Mouse (Mus musculus): ENCODE measurements around the gene Cnnm2. TPM values are rescaled to one million over a fixed set of nuclear protein-coding genes. Genes with fewer than 3 reads are reported as not detected.

Cnnm2 gene
- total and polyA plus RNA-seq, 3 experiments: 16.2 to 67.6 (median 27.1) TPM

- Histone ChIP-seq H3K4me3 (ENCODE audit: low read depth, low read length) (no peak overlapping the region), H3K27me3 (ENCODE audit: insufficient read depth, low read length) (no peaks in the 10 kb centered on the region), H3K9me3 (replicated peaks) (no peaks in the 10 kb centered on the region), H3K4me1 (ENCODE audit: insufficient read depth, low read depth, low read length) (peaks cover 73% of the 10 kb centered on the region), H3K36me3 (replicated peaks) (peaks cover 55% of the 10 kb centered on the region)
- TF ChIP-seq TAL1 (conservative IDR thresholded peaks at IDR 0.05; ENCODE audit: low read depth, low read length) (no peak), POLR2AphosphoS5 (IDR thresholded peaks at IDR 0.05; ENCODE audit: insufficient replicate concordance, low read depth, low read length) (no peak), GATA1 (IDR thresholded peaks at IDR 0.05; ENCODE audit: borderline replicate concordance, low read length) (no peak), GATA2 (IDR thresholded peaks at IDR 0.05; ENCODE audit: borderline replicate concordance, low read depth, low read length) (no peak), CTCF (IDR thresholded peaks at IDR 0.05; ENCODE audit: low read depth, low read length) (no peak)
- ATAC-seq (ENCODE audit: extremely low read depth, insufficient number of reproducible peaks, low FRiP score, poor library complexity, severe bottlenecking) (no peak), DNase-seq (ENCODE audit: low spot score) (no peak)
Observed at GRCm38 (mm10) chr19:46908977-46909376, 147.6 kb downstream of the Cnnm2 start.

- no peak for ATAC-seq (ENCODE audit: extremely low read depth, insufficient number of reproducible peaks, low FRiP score, poor library complexity, severe bottlenecking)
- H3K4me1 ChIP-seq (ENCODE audit: insufficient read depth, low read depth, low read length): peaks cover 57% of the 10 kb centered on the region
- no peak for DNase-seq (ENCODE audit: low spot score)
Observed at GRCm38 (mm10) chr19:46911492-46911891, 150.1 kb downstream of the Cnnm2 start.

DNA sequence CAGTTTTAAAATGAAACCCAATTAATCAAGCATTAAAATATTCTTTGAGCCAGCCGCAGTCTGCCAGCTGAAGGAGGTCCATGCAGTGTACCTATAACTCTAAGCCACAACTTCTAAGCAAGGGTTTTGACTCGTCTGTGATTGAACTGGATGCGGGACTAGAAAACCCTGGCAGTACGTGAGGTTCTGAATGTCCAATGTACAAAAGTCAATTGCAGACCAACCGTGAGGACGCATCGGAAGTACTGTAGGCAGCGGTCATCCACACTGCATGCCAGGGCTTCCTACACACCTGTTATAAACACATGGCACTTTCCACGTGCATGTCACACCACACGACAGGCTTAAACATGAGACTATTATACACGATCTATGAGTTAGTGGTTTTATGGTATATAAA lies 152.2 kb downstream of the Cnnm2 start:
- DNase-seq (ENCODE audit: low spot score) (no peak), ATAC-seq (ENCODE audit: extremely low read depth, insufficient number of reproducible peaks, low FRiP score, poor library complexity, severe bottlenecking) (no peak)
- Histone ChIP-seq H3K4me1 (ENCODE audit: insufficient read depth, low read depth, low read length) (peaks cover 49% of the 10 kb centered on the region), H3K9me3 (replicated peaks) (no peaks in the 10 kb centered on the region), H3K4me3 (ENCODE audit: low read depth, low read length) (no peak overlapping the region), H3K36me3 (replicated peaks) (peaks cover 49% of the 10 kb centered on the region), H3K27me3 (ENCODE audit: insufficient read depth, low read length) (no peaks in the 10 kb centered on the region)
- TF ChIP-seq CTCF (IDR thresholded peaks at IDR 0.05; ENCODE audit: low read depth, low read length) (no peak), POLR2AphosphoS5 (IDR thresholded peaks at IDR 0.05; ENCODE audit: insufficient replicate concordance, low read depth, low read length) (no peak), GATA1 (IDR thresholded peaks at IDR 0.05; ENCODE audit: borderline replicate concordance, low read length) (no peak), GATA2 (IDR thresholded peaks at IDR 0.05; ENCODE audit: borderline replicate concordance, low read depth, low read length) (no peak), TAL1 (conservative IDR thresholded peaks at IDR 0.05; ENCODE audit: low read depth, low read length) (no peak)

More at GRCm38 (mm10) chr19:46911492-46911891, 150.1 kb downstream of the Cnnm2 start:
- TF ChIP-seq POLR2AphosphoS5 (IDR thresholded peaks at IDR 0.05; ENCODE audit: insufficient replicate concordance, low read depth, low read length) (no peak), TAL1 (conservative IDR thresholded peaks at IDR 0.05; ENCODE audit: low read depth, low read length) (no peak), GATA2 (IDR thresholded peaks at IDR 0.05; ENCODE audit: borderline replicate concordance, low read depth, low read length) (no peak), CTCF (IDR thresholded peaks at IDR 0.05; ENCODE audit: low read depth, low read length) (no peak), GATA1 (IDR thresholded peaks at IDR 0.05; ENCODE audit: borderline replicate concordance, low read length) (no peak)
- peaks cover 52% of the 10 kb centered on the region for H3K36me3 ChIP-seq (replicated peaks)
- H3K9me3 ChIP-seq (replicated peaks): no peaks in the 10 kb centered on the region
- no peak overlapping the region for H3K4me3 ChIP-seq (ENCODE audit: low read depth, low read length)
- no peaks in the 10 kb centered on the region for H3K27me3 ChIP-seq (ENCODE audit: insufficient read depth, low read length)

- TF ChIP-seq TAL1 (conservative IDR thresholded peaks at IDR 0.05; ENCODE audit: low read depth, low read length) (no peak), GATA2 (IDR thresholded peaks at IDR 0.05; ENCODE audit: borderline replicate concordance, low read depth, low read length) (no peak), CTCF (IDR thresholded peaks at IDR 0.05; ENCODE audit: low read depth, low read length) (no peak), GATA1 (IDR thresholded peaks at IDR 0.05; ENCODE audit: borderline replicate concordance, low read length) (no peak)
- H3K4me1 ChIP-seq (ENCODE audit: insufficient read depth, low read depth, low read length): peaks cover 48% of the 10 kb centered on the region
- H3K36me3 ChIP-seq (replicated peaks): peaks cover 55% of the 10 kb centered on the region
Observed at GRCm38 (mm10) chr19:46915406-46916080, 154.1 kb downstream of the Cnnm2 start.

DNA sequence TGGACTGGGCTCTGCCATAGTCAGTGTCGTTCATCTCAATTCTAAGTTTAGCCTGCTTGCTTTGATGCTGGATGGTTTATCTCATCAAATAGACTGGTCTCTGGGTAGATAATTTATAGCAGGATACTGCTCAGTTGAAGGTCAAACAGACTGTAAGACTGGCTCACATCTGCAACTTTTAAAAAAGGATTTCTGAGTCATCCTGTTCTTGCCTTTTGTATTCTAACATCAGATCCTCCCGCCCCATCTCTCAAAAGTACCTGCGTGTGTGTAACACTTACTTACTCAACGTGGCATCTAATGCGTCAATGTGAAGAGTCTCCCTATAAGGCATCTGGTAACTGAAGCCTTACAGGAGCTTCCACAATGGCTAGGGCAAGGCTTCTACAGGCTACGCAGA lies 159.2 kb downstream of the Cnnm2 start:
- no peaks in the 10 kb centered on the region for H3K9me3 ChIP-seq (replicated peaks)
- DNase-seq (ENCODE audit: low spot score) (no peak), ATAC-seq (ENCODE audit: extremely low read depth, insufficient number of reproducible peaks, low FRiP score, poor library complexity, severe bottlenecking) (no peak)
- peaks cover 69% of the 10 kb centered on the region for H3K36me3 ChIP-seq (replicated peaks)
- TF ChIP-seq GATA2 (IDR thresholded peaks at IDR 0.05; ENCODE audit: borderline replicate concordance, low read depth, low read length) (no peak), TAL1 (conservative IDR thresholded peaks at IDR 0.05; ENCODE audit: low read depth, low read length) (no peak), POLR2AphosphoS5 (IDR thresholded peaks at IDR 0.05; ENCODE audit: insufficient replicate concordance, low read depth, low read length) (no peak), CTCF (IDR thresholded peaks at IDR 0.05; ENCODE audit: low read depth, low read length) (no peak), GATA1 (IDR thresholded peaks at IDR 0.05; ENCODE audit: borderline replicate concordance, low read length) (no peak)
- peaks cover 19% of the 10 kb centered on the region; the same call in 1 of the 2 replicates for H3K4me1 ChIP-seq (ENCODE audit: insufficient read depth, low read depth, low read length)
- no peaks in the 10 kb centered on the region for H3K27me3 ChIP-seq (ENCODE audit: insufficient read depth, low read length)
- no peak overlapping the region for H3K4me3 ChIP-seq (ENCODE audit: low read depth, low read length)

More at GRCm38 (mm10) chr19:46915406-46916080, 154.1 kb downstream of the Cnnm2 start:
- no peak for DNase-seq (ENCODE audit: low spot score)
- no peak overlapping the region for H3K4me3 ChIP-seq (ENCODE audit: low read depth, low read length)
- H3K27me3 ChIP-seq (ENCODE audit: insufficient read depth, low read length): no peaks in the 10 kb centered on the region
- ATAC-seq (ENCODE audit: extremely low read depth, insufficient number of reproducible peaks, low FRiP score, poor library complexity, severe bottlenecking): no peak
- no peaks in the 10 kb centered on the region for H3K9me3 ChIP-seq (replicated peaks)

- Histone ChIP-seq H3K4me1 (ENCODE audit: insufficient read depth, low read depth, low read length) (peaks cover 39% of the 10 kb centered on the region), H3K4me3 (ENCODE audit: low read depth, low read length) (no peak overlapping the region; the same call in 1 of the 2 replicates), H3K36me3 (replicated peaks) (peaks cover 60% of the 10 kb centered on the region), H3K27me3 (ENCODE audit: insufficient read depth, low read length) (no peaks in the 10 kb centered on the region), H3K9me3 (replicated peaks) (no peaks in the 10 kb centered on the region)
- ATAC-seq (ENCODE audit: extremely low read depth, insufficient number of reproducible peaks, low FRiP score, poor library complexity, severe bottlenecking) (no peak), DNase-seq (ENCODE audit: low spot score) (no peak)
- TF ChIP-seq TAL1 (conservative IDR thresholded peaks at IDR 0.05; ENCODE audit: low read depth, low read length): no peak
- TF ChIP-seq GATA1 (IDR thresholded peaks at IDR 0.05; ENCODE audit: borderline replicate concordance, low read length): no peak
- no peak for TF ChIP-seq POLR2AphosphoS5 (IDR thresholded peaks at IDR 0.05; ENCODE audit: insufficient replicate concordance, low read depth, low read length)
- no peak for TF ChIP-seq CTCF (IDR thresholded peaks at IDR 0.05; ENCODE audit: low read depth, low read length)
- no peak for TF ChIP-seq GATA2 (IDR thresholded peaks at IDR 0.05; ENCODE audit: borderline replicate concordance, low read depth, low read length)
Observed at GRCm38 (mm10) chr19:46926357-46926756, 165.0 kb downstream of the Cnnm2 start.
